Mouse (Mus musculus) ES-CJ7 (cell line): Measurements from ENCODE around the gene Ube2q1.

Experiments used
- DNase-seq: peaks from one replicate; pipeline ENCODE4 v3.0.0; 2011; ENCODE audit warnings: low read depth, low spot score

Gene Ube2q1

DNA sequence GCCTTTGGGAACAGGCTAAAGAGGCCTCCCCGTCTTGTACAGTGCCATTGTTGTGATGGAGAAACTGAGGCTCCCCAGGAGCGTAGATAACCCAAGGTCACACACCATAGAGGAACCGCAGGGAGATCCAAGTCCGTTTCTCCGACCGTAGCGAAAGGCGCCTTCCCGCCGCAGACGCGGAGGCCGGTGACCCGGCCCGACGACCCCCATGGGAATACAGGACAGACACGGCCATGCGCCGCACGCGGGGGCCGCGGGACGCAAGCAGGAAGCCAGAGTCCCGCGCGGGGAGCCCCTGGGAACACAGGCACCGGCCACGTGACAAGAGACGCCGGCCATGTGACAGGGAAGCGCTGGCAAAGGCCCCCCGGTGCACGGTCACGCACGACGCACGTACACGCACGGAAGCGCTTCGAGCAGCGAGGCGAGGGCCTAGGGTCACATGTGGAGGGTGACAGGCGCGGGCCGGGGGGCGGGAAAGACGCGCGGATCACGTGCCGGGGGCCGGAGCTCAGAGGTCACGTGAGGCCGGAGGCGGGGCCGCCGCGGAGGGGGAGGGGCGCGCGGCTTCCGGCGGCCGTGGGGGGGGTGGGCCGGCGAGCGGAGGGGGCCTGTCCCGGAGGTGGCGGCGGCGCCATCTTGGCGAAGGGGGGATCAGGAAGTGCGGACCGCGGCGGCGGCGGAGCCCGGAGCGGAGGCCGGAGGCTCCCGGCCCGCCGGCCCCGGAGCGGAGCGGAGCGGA, at the start of gene Ube2q1:
Ube2q1 (plus strand) TSS at position 649 of the 742 bp plus-strand sequence.
- peak; percentile 94 for DNase-seq

- DNase-seq, result peak; percentile 68
Observed at GRCm38 (mm10) chr3:89727028-89727427, 46.4 kb upstream of the Ube2q1 start.

- DNase-seq, result no peak
Observed at GRCm38 (mm10) chr3:89728848-89729247, 44.6 kb upstream of the Ube2q1 start.

- DNase-seq, result peak; percentile 89
Observed at GRCm38 (mm10) chr3:89730350-89731331, 42.8 kb upstream of the Ube2q1 start.

DNA sequence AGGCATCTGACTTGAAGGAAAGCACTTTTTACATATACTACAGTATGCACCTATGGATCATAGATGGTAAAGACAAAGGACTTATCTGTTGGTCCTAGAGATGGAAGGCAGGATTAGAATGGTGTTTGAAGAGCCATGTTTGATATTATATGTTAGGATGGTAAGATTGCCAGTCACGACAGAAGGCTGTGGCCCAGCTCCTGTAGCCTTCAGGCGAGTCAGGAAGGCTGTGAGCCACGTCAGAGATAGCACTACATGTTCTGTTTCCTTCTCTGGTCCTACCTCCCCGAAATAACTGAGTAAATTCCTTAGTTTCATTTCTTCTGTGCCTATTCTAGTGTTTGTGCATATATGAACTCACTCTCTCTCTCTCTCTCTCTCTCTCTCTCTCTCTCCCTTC, 41.3 kb upstream of the Ube2q1 start:
- no peak for DNase-seq

DNA sequence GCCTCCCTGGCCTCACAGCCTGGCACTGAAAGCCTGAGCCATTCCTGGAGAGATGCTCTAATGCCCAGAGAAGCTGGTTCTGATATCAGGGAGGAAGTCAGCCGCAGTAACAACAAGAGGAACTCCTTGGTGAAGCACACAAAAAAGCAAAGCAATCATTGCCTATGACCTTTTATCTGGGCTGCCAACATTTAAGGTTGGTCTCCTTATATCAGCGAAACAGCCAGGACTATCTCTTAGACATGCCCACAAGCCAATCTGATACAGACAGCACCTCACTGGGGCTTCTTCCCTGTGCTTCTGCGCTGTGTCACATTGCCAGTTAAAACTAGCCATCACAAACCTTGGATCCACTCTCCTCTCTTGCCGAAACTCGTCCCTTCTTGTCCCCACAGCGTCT, 34.9 kb upstream of the Ube2q1 start:
- no peak for DNase-seq

DNA sequence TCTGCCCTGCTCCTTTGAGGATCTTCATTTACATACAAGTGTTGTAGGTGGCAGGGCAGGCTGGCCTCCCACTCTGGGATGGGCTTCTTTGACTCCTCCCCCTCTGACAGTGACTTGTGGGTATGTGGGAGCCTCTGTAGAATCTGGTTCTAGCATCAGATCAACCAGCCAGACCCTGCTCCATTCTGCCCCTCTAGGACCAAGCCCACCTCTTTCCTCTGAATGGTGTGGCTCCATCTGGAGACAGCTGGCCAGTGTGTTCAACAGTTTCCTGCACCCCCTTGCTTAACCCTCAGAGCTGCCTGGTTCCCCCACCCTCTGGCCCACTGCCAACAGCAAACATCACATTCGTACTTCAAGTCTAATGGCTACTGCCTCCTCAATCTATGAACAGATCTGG, 21.1 kb upstream of the Ube2q1 start:
- DNase-seq, result peak; percentile 45

GRCm38 (mm10) chr3:89755283-89755682, 18.1 kb upstream of the Ube2q1 start:
- DNase-seq, result no peak

DNA sequence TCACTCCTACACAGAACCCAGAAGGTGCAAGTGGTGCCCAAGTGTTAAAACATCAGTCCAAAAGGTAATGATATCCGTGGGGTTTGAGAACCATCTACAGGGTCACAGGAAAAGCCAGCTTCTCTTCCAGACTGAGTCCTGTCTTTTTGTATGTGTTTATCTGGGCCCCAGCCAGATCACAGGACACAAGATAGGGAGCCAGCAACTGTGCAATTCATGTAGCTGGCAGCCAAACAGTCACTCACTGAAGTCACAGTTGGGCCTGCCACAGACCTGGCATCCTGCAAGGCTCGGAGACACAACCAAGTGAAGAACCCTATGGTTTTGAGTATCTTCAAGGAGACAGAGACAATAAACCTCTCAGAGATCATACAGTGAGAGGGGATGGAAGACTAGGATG, 15.6 kb upstream of the Ube2q1 start:
- no peak for DNase-seq

- DNase-seq, result no peak
Observed at GRCm38 (mm10) chr3:89759786-89760185, 13.6 kb upstream of the Ube2q1 start.

DNA sequence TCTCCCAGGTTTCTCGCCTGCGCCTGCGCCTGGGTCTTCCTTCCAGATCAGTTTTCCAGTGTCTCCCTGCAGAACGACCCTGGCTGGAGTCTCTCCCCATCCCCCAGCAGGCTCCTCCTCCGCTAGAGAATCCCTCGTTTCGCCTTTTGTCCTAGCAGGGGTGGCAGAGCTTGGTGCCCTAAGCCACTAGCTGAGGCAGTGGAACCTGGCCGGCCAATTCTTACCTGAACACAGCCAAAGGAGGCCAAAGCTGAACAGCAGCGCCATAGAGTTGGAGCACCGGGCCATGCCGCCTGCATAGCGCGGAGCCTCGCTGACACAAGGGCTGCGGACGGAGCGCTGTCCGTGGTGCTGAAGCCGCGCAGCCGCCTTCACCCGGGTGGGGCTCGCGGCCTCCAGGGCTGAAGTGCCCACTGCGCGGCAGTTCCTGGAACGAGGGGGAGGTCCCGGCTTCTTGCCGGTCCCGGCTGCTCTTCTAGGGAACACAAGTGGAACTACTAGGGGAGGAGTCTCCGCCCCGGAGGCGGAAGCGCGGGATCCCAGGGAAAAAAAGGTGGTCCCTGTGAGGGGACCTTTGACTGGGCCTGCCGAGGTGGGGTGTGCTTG, 9.2 kb upstream of the Ube2q1 start, which contains the start of gene Chrnb2:
Chrnb2 (minus strand) TSS at position 514 of the 606 bp plus-strand sequence.
- DNase-seq, result peak; percentile 89

DNA sequence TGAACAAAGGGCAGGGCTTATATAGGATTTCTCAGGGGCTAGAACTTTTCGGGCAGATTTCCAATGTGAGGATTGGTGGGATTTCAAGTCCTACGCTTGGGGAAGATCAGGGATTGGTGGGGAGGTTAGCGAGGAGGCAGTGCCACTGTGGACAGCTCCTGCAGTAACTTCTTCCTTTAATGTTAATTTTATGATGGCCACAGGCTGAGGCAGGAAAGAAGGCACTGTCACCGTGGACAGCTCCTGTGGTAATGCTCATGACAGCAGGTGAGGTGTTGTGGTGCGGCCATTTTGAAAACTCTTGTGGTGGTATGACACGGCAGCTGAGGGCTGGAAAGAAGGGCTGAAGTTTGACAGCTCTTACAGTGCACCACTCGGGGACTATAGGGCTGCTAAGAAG, 3.8 kb upstream of the Ube2q1 start:
- DNase-seq, result peak; percentile 52

DNA sequence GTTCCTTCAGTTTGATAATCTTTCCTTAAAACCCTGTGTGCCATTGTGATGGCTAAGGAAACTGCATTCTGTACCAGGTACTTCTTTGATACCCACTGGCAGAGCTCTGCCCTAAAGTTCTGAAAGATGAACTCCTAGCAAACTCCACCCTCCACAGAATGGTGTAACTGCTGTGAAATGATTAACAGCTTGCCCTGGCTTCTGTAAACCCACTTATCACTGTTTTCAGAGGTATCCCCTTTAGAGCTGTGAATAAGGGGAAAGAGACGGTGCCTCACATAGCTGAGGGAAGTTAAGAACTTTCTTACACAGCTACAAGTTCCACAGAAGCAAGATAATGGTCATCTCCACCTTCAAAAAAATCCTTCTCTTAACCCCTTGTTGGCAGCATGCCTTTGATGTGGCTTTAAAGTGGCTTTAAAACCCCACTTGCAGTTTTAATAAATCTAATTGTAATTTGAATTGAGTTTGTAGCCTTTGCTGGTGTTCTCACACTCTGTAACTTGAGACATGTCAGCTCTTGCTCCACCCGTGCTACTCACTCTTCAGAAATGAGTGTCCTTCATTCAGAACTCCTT, 2.9 kb upstream of the Ube2q1 start:
- no peak for DNase-seq

DNA sequence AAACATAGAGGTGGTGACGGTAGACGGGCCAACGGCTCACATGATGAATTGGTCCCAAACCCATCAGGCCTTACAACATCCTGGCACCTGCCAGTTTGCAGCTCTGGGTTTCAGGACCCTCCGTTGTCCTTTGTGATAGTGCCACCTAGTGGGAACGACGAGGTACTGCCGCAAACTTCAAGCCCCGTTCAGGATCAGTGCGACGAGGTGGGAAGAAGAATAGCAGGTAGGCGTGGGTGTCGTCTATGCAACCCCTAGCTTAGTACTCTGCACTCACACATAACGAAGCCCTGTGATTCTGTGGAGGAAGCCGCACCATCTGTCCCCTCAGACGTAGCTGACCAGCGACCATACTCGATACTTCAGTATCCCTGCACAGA, 838 bp upstream of the Ube2q1 start:
- peak; percentile 95 for DNase-seq

- no peak for DNase-seq
Observed at GRCm38 (mm10) chr3:89773740-89774211, 360 bp downstream of the Ube2q1 start.

GRCm38 (mm10) chr3:89774236-89774960, 982 bp downstream of the Ube2q1 start:
- no peak for DNase-seq

DNA sequence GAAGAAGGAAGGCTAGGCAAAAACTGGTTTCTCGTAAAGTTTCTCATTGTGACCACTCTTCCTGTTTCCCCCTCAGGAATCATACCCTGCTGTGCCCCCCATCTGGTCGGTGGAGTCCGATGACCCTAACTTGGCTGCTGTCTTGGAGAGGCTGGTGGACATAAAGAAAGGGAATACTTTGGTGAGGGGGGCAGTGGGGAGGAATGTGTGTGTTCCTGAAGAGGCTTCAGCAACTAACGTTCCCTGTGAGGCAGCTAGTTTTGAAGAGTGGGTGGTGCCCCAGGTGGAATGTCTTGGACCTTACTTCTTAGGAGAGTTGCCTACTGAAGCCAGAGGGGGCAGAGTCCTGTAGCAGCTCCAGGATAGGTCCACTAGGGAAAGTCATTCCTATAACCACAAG, 2.6 kb downstream of the Ube2q1 start:
- no peak for DNase-seq

DNA sequence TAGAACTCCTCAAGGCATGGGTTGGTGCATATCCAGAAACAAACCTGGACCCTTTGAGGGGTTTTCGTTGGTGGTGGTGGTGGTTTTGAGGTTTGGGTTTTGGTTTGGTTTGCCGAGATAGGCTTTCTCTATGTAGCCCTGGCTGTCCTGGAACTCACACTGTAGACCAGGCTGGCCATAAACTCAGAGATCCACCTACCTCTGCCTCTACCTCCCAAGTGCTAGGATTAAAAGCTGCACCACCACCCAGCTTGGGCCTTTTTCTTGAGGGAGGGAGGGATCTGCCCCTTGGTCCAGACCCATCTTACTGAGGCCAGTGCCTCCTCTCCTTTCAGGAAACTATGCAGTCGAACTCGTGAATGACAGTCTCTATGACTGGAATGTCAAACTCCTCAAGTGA, 6.7 kb downstream of the Ube2q1 start:
- DNase-seq, result no peak

GRCm38 (mm10) chr3:89781640-89782039, 8.2 kb downstream of the Ube2q1 start:
- DNase-seq, result no peak

DNA sequence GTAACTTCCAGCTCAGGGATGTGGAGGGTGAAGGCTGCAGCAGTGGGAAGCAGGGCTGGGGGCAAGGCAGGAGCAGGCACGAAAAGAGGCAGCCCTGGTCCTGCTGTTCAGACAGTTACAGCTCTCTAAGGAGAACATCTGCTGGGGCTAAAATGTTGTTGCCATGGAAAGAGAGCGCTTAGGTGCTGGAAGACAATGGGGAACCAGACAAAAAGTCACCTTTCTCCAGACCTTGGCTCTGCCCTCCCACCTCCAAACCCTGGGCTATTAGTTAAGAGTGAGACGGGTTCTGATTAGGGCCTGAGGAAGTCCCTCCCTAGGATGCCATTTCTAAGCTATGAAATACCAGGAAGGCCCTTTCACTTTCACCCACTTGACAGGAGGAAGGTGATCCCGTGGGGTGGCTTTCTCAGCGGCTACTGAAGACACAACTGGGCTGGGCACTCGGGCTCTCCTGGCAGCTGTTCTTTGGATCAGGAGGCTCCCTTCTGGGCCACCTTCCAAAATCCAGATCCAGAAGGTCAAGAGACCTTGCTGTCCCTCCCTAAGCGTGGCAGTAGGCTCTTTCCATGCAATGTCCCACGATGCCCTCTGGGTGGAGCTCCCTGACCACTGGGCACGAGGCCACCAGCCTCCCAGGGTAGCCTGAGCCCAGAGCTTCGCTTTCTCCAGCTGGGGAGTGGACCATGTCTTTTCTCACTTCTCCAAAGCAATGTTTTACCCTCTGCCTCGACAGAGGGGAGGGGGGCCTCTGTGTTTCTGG, 11.8 kb downstream of the Ube2q1 start:
- DNase-seq, result peak; percentile 50
